Mouse (Mus musculus) C2C12 (cell line): Measurements from ENCODE around the gene Irgc1.

Source experiments
- CEBPB ChIP-seq: IDR thresholded peaks from one replicate; pipeline ENCODE4 v1.6.1; 2011; ENCODE audit warnings: low read depth, mild to moderate bottlenecking, control low read depth, moderate library complexity
- CTCF ChIP-seq: IDR thresholded peaks from one replicate; pipeline ENCODE4 v1.5.1; 2011; ENCODE audit not compliant: control insufficient read depth, insufficient read depth, insufficient read length
- USF1 ChIP-seq: IDR thresholded peaks from one replicate; pipeline ENCODE4 v1.6.1; 2011; ENCODE audit warnings: low read depth, mild to moderate bottlenecking, control low read depth, moderate library complexity

- TF ChIP-seq CTCF (no peak), CEBPB (no peak), USF1 (no peak)
These were observed 52.6 kb downstream of the Irgc1 start, which contains the start of gene Smg9 for GRCm38 (mm10) chr7:24399256-24400081.
